Mouse (Mus musculus) lung, postnatal 14 days (tissue): Measurements from ENCODE around the gene Rfx7.
"Not testable (repeated sequence)": the region's sequence is repeated elsewhere in the genome, so short reads cannot be mapped to it uniquely, and the experiment has no call there.

Experiments
- DNase-seq: peaks from one replicate; pipeline ENCODE4 v3.0.0; 2021

Rfx7 gene

GRCm38 (mm10) chr9:72641093-72641680 lies 109.1 kb downstream of the Rfx7 start:
- DNase-seq = no peak

- not testable (repeated sequence) for DNase-seq
Measured at GRCm38 (mm10) chr9:72642756-72643447, 110.9 kb downstream of the Rfx7 start.

DNA sequence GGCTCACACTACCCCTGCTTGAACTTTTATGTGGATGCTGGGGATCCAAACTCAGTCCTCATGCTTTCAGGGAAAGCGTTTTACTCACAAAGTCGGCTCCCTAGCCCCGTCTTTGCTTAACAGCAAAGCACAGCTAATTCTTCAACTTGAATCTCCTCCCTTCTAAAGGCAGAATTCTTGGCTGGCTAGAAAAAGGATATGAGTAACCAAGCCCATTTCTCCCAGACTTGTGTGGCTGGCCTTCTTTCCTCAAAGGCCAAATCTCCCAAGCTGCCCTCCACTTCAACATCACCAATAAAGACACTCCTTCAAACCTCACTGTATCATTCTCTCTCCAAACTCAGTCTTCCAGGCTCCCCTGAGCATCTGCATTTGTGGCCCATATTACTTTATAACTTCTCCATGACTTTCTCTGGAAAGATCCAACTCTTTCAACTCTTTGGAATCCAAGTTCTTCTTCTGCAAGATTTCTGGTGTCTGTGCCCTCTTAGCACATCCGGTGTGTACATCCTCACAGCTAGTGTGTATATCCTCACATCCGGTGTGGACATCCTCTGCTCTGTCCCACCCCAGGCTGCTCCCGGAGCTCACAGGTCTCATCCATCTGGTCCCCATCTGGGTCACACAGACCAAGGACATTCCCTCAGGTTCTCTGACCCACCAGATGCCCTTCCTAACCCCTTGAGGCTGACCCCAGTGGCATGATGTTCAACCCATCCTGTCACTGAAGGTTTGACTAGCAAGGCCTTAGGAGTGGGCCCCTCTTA lies 111.8 kb downstream of the Rfx7 start:
- DNase-seq = no peak

- DNase-seq = no peak
Measured at GRCm38 (mm10) chr9:72644418-72645110, 112.5 kb downstream of the Rfx7 start.

GRCm38 (mm10) chr9:72649781-72650180 lies 117.7 kb downstream of the Rfx7 start:
- DNase-seq = no peak

GRCm38 (mm10) chr9:72652961-72653360 lies 120.9 kb downstream of the Rfx7 start:
- DNase-seq = no peak

- no peak for DNase-seq
Measured at GRCm38 (mm10) chr9:72653533-72653932, 121.5 kb downstream of the Rfx7 start.

DNA sequence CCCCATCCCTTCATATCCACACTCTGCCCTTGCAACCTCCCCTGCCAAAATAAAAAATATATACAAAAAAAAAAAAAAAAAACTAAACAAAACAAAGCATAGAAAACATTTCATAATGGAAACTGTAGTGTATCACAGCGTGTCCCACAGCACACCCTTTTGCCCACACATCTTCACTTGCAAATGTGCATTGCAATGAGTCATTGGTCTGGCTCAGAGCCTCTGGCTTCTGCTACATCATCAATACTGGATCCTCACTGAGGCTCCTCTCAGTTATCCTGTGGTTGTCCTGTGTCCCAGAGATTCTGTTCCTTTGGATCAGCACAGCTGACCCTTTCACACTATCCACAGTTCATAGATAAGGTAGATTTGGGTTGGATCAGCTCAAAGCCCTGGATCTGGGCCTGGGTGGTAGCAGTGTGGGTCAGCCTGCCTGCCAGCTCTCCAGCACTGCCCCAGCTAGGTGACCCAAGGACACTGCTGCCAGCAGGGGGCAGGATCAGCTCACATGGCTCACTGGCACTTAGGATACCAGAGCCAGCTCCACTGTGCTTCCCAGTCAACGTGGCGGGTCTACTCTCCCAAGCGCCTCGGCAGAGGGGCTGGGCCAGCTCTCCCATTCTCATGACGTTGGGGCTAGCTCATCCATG lies 122.7 kb downstream of the Rfx7 start:
- peak; percentile 90 for DNase-seq

GRCm38 (mm10) chr9:72655602-72656001 lies 123.6 kb downstream of the Rfx7 start:
- no peak for DNase-seq

DNA sequence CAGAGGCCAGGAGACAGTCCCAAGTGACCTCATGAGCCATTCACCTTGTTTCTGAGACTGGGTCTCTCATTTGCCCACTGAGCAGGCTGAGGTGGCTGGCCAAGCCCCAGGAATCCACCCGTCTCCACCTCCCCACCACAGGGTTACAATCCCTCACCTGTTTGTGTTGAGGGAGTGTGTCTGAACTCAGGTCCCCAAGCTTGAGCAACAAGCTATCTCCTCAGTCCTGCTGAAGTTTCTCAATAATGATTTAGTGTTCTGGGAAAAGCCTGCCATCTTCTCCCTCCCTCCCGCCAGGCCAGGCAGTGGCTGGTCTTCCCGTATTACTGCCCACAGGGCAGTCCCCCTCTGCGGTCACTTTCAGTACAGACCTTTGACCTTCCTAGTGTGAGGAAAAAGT lies 124.5 kb downstream of the Rfx7 start:
- no peak for DNase-seq

DNA sequence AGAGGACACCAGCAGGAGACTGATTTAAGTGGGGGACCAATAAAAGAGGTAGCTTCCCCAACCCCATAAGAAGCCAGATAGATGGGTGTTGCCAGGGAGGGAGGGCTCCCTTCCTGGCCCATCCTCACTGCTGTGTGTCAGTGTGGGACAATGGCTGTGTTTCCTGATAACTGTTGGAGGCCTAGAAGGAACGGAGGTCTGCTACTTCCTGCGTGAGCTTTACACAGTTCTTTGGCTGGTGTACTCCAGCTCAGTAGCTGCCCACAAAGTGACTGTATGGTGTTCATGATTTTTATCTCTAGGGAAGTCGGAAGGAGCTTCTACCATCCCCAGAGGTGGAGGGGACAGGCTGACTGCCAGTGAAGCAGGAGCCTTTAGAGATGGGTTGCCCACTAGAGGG lies 124.9 kb downstream of the Rfx7 start:
- DNase-seq = no peak

GRCm38 (mm10) chr9:72657694-72658093 lies 125.7 kb downstream of the Rfx7 start:
- no peak for DNase-seq

DNA sequence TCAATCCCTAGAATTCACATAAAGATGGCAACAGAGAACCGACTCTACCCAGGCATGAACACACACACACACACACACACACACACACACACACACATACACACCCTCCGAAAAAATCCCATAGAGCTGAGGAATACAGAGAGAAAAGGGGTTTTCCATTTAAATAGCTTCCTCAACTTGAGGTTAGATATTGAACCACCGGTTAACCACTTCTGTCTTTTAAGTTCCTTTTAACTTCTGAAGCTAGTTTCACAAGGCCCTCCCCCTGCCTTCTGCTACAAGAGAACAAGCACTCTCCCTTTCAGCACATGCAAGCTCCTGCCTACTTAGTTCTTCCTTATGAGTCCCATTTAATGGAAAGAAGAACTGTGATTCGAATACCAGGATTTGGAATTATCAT lies 128.1 kb downstream of the Rfx7 start:
- no peak for DNase-seq

GRCm38 (mm10) chr9:72660911-72661310 lies 128.9 kb downstream of the Rfx7 start:
- DNase-seq = no peak

DNA sequence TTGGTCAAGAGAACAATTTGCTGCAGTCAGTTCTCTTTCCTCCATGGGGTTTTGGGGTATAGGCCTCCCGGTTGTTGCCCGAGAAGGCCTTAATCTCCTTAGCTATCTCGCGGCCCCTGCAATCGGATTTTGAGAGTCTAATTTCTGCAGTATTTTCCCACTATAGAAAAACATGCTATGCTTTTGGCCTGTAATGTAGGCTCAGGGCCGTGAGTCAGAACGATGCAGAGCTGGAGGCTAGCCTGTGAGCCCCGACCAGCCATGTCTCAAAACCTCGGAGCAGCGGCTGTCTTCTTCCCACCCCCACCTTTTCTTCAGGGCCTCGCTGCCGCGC lies 129.5 kb downstream of the Rfx7 start:
- no peak for DNase-seq

- peak; percentile 96 for DNase-seq
Measured at GRCm38 (mm10) chr9:72661895-72662661, 130.0 kb downstream of the Rfx7 start, which contains the start of gene Nedd4. TSS of gene Nedd4 (plus strand) at chr9:72662346.

DNA sequence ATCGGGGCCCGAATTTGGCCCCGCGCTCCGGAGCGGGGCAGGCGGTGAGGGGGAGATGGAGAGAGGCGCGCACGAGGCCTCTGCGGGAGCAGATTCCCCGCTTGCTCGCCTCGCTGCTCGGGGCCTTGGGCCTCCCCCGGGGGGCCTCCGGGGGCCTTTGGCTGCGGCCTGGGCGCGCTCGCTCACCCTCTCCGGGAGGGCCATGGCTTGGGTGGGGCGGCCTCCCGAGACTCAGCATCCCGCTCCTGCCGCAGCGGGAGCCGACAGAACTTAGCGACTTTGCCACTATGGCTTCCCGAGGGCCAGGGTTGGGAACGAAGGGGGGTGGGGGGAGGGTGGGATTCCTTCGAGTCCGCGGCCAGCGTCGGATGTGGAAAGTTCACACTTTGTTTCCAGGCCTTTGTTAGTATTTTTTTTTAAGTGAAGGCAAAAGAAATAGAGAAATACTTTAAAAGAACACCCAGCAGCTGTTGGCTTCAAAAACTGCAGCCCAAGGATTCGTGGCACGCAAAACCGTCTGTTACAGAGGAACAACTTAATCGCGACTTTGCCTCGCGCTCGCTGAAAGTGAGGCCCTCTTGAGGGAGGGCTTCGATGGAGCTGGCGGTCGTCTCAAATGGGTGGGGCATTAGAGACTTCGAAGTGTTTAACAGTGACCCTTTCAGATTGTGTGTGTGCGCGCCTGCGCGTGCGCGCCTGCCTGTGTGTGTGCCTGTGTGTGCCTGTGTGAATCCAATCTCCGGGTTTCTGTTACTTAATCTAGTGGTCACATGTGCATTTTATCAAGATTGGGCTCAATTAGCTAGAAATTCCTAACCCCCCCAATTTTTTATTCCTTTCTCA lies 130.9 kb downstream of the Rfx7 start:
- peak; percentile 84 for DNase-seq

GRCm38 (mm10) chr9:72663534-72663918 lies 131.5 kb downstream of the Rfx7 start:
- no peak for DNase-seq

- no peak for DNase-seq
Measured at GRCm38 (mm10) chr9:72664409-72665351, 132.6 kb downstream of the Rfx7 start.

GRCm38 (mm10) chr9:72665517-72665916 lies 133.5 kb downstream of the Rfx7 start:
- DNase-seq = no peak
